Mouse (Mus musculus): Measurements from ENCODE around the gene Susd1.

- TF ChIP-seq POLR2A (IDR thresholded peaks at IDR 0.05; ENCODE audit: low read depth, low read length) (no peak), CTCF (IDR thresholded peaks at IDR 0.05; ENCODE audit: extremely low read depth, insufficient read length, insufficient replicate concordance, low read depth, low read length) (peak; percentile 54; the same call in 1 of the 2 replicates)
Measured at GRCm38 (mm10) chr4:59381007-59381743, 57.3 kb downstream of the Susd1 start.

Data from small intestine, adult 2 months (tissue).